In genomic region chr13:60961706-60962105, GRCm38 (mm10) we compare ENCODE assay signal across 20 mouse cellular contexts. TPM values are rescaled to one million over a fixed set of nuclear protein-coding genes. Genes with fewer than 3 reads are reported as not detected.
A peak's percentile ranks its signal among the peaks of the same experiment; 100 is the strongest.
DNase-seq lines count a peak whose midpoint lies in the region; TF ChIP-seq lines count a peak whose summit lies in the region.
"Had no signal": no experiment of that assay in that cellular context is flagged by ENCODE, and none has a peak within 500 bp of the region (broad histone marks: within the 10 kb centered on the region; RNA-seq: fewer than 3 reads in every experiment).

No protein-coding gene starts in this region.

- H3K4me3 ChIP-seq in layer of hippocampus, adult 2 months: no peak overlapping the region
- H3K4me3 ChIP-seq: embryonic facial prominence, embryonic 10.5 days; forebrain, embryonic 13.5 days; gastrocnemius, adult 2 months; hindbrain, embryonic 15.5 days had no signal

- peak; percentile 95 for DNase-seq in heart, adult 11 months
- DNase-seq in heart, postnatal 4 days: no peak
- DNase-seq in heart, adult 9 months (ENCODE audit: low spot score in 2 of 2): peak; percentile 7 to 39
- DNase-seq in heart, postnatal 10 days: no peak
- DNase-seq in 3T3-L1 (ENCODE audit: low read depth, low spot score): peak; percentile 27
- peak; percentile 13 for DNase-seq in NIH3T3 (ENCODE audit: low read depth)
- DNase-seq in layer of hippocampus, adult 2 months (ENCODE audit: low spot score in 2 of 2): no peak
- DNase-seq: adrenal gland, postnatal 25 days; B cell, adult 2 months; cerebellum, adult 18-20 months; cerebellum, adult 9-11 months; cerebellum, postnatal 36 days; forebrain, postnatal 0 days; gastrocnemius, adult 2 months; kidney, adult 2 months had no signal

- TF ChIP-seq CTCF in layer of hippocampus, adult 2 months (conservative IDR thresholded peaks at IDR 0.05): no peak

- no peak overlapping the region for H3K27ac ChIP-seq in layer of hippocampus, adult 2 months
- H3K27ac ChIP-seq: embryonic facial prominence, embryonic 10.5 days; forebrain, embryonic 13.5 days; hindbrain, embryonic 15.5 days had no signal

- intact Hi-C loops in heart, postnatal 10 days (cut with DNase I): loop anchor here (5.0 kb wide), 1 partner anchor 134 kb away; no protein-coding TSS in a partner anchor

RNA-seq across cellular contexts. Expression of gene Tpbpa, which starts 19.9 kb away (rescaled TPM):
- total RNA-seq in heart, postnatal 4 days (2021): not detected
- total RNA-seq in heart, postnatal 10 days (2021): not detected
- total RNA-seq in layer of hippocampus, adult 2 months (2021): not detected
- total RNA-seq: adrenal gland, postnatal 25 days; forebrain, postnatal 0 days; gastrocnemius, adult 2 months; heart, postnatal 14 days had no signal

RNA-seq across cellular contexts. Expression of gene Ctla2a, which starts 25.3 kb away (rescaled TPM):
- total RNA-seq in heart, postnatal 4 days (2021): 100 to 1,000 TPM; 106 to 123 TPM
- total RNA-seq in heart, postnatal 10 days (2021): 100 to 1,000 TPM in 1 of 2 experiments, 10 to 100 TPM in 1; 79.1 to 128 TPM
- total RNA-seq in layer of hippocampus, adult 2 months (2021): 10 to 100 TPM; 11.8 to 13.9 TPM

RNA-seq across cellular contexts. Expression of gene Gm49391, which starts 25.3 kb away (rescaled TPM):
- total RNA-seq in heart, postnatal 4 days (2021): 1 to 10 TPM; 1.8 to 3.6 TPM
- total RNA-seq in heart, postnatal 10 days (2021): 1 to 10 TPM in 1 of 2 experiments, not detected in 1; 2.6 TPM
- not detected for total RNA-seq in layer of hippocampus, adult 2 months (2021)
- total RNA-seq: G1E had no signal

RNA-seq across cellular contexts. Expression of gene Gm49393, which starts 26.3 kb away (rescaled TPM):
- total RNA-seq in heart, postnatal 4 days (2021): 1 to 10 TPM in 1 of 2 experiments, not detected in 1; 1.1 TPM
- not detected for total RNA-seq in heart, postnatal 10 days (2021)
- not detected for total RNA-seq in layer of hippocampus, adult 2 months (2021)
- total RNA-seq: forebrain, postnatal 0 days; G1E; heart, postnatal 14 days had no signal

RNA-seq across cellular contexts. Expression of gene Ctsj, which starts 44.1 kb away (rescaled TPM):
- not detected for total RNA-seq in heart, postnatal 4 days (2021)
- total RNA-seq in heart, postnatal 10 days (2021): not detected
- total RNA-seq in layer of hippocampus, adult 2 months (2021): not detected
- total RNA-seq: adrenal gland, postnatal 25 days; forebrain, postnatal 0 days; G1E; gastrocnemius, adult 2 months; heart, postnatal 14 days had no signal

Comparison
In these comparisons a context has a peak if more than half of its experiments do, and no peak if none do; other contexts are left out.
1. DNase-seq: peak in heart, adult 11 months (single experiment), heart, adult 9 months (2 of 2), 3T3-L1 (single experiment) and NIH3T3 (single experiment); none in heart, postnatal 4 days (single experiment), heart, postnatal 10 days (0 of 2) and layer of hippocampus, adult 2 months (0 of 2).
2. RNA of gene Ctla2a, which starts 25.3 kb away (total RNA-seq): 79.1 to 128 TPM in heart, postnatal 10 days and 106 to 123 TPM in heart, postnatal 4 days; 11.8 to 13.9 TPM in layer of hippocampus, adult 2 months; every median in the first group is over 4 times any median in the second.